Mouse (Mus musculus) layer of hippocampus, postnatal 10 days (tissue): ENCODE data around the gene Lipt2. TPM values are rescaled to one million over a fixed set of nuclear protein-coding genes. Genes with fewer than 3 reads are reported as not detected.

Experiments used
- DNase-seq, 2 experiments: peaks; one replicate each; pipeline ENCODE4 v3.0.0; 2021; ENCODE audit warnings: low spot score in 2 of 2
- total RNA-seq, 2 experiments: library from RNA; stranded (reverse); gene quantifications; 2 replicates each; pipeline ENCODE4 v1.2.3; 2021

The Lipt2 gene
- total RNA-seq, 2 experiments from 2014 or later, result 4.5 to 4.7 TPM

DNA sequence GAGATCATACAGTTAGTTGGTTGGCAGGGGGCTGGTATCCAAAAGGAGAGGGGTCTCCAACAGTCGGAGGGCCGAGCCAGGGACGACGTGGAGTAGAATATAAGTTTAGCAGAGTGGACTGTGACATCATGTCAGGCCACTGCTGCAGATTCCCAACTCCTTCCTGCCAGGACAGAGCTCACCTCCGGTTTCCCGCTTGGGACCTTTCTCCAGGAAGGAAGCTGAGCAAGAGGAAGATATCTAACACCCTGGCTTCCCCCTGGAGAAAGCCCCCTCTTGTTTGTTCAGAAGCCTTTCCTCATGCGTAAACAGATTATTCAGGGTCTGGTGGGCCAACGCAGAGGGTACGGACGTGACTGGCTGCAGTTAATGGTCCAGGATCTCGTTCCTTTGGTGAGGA is 9.6 kb downstream of the Lipt2 start:
- no peak for DNase-seq

DNA sequence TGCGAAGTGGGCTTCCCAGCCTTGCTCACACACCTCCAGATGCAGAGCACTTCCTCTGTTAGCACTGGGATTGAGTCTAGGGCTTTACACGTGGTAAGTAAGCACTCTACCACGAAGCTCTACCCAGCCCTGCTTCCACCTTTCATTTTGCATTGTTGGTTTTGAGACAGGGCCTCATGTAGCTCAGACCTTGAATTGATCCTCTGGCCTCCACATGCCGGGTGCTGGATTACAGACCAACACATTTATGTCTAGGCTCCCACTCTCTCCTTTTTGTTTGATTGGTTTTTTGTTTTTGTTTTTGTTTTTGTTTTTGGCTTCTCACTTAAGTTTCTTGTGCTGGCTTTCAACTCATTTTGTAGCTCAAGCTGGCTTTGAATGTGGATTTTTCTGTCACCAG is 11.7 kb downstream of the Lipt2 start:
- DNase-seq, result no peak

DNA sequence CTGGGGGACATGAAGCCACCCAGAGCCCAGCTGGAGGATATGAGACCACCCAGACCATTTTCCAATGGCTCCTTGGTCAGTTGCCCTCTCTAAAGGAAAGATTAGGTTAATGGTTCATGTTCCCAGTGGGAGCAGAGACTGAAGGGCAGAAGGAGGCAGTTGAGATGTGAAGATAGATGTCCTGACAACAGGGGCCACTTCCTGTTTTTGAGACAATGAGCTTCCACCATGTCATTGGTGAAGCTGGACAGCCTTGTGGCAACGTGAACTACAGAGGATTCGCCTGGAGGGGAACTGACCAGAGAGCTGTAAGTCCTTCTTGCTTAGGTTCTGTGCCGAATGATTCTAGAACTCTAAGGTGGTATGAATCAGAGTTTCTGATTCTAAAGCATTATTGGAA is 17.2 kb downstream of the Lipt2 start, which contains the start of gene Kcne3:
Gene Kcne3, plus strand, starts transcription at position 234 of the 400 bp plus-strand sequence.
- DNase-seq, result no peak

DNA sequence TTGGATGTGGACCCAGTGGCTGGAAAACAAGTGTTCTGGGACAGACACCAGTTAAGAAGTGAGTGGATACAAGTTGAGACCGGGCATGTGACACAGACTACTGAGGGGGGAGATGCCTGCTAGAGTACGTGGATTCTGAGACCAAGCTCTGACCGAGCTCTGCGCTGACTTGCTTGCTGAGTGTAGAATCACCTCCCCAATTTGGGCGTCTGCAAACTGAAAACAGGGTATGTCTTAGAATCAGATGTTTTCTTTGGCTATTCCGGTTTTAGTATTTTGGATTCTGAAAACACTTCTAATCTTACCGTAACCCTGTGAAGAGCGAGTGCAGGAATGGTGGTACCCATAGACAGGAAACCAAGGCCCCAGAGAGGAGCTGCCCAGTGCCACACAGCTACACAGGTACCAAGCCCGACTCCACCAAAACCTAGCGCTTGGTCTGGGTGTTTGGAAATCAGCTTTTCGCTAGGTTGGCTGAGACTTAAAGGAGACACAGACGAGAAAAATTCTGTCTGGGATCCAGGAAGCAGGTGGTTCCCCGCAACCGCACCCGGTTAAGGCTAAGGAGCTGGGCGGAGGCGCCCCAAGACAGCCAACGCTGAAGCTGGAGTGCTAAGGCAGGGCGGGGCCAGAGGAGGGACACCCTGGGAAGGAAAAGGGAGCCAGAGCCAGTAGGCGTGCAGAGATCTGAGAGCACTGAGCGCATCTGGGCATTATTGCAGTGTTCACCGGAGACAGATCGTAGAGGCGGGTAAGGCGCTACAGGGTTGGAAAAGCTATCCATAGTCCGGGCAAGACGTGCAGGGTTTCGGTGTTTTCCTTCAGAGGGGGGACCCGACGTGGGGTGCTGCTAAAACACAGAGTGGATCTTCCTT is 19.2 kb downstream of the Lipt2 start:
- DNase-seq, result peak; percentile 14 to 31

DNA sequence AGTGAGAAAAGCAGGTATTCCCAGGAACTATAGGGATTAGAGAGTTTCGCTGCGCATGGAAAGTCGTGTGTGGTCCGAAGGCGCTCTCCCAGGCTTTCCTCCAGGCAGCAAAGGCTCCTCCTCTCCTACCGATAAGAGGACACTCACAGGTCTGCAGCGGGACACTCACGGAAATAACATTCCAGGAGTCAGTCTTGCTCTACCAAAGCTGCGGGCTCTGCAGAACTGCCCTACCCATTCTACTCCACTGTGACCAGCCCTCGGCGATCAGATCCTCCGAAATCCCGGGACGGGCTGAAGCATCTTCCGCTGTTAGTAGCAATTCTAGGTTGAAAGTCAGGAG is 19.8 kb downstream of the Lipt2 start:
- no peak for DNase-seq

DNA sequence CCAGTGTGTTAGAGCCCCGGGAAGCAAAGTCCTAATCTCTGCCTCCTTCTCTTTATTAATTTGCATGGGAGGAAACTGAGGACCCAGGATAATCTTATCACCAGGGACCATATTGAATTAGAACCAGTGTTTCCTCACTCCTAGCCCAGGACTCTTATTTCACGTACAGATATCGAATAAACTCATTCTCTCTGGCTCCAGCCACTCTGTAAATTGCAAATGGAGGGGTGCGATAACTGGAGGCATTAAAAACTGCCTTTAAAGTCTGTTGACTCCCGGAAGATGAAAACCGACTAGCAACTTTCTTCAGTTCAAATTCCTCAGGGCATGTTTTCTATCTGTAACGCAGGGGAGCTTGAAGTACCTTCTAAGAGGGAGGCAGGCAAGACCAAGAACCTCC is 20.3 kb downstream of the Lipt2 start:
- no peak for DNase-seq

DNA sequence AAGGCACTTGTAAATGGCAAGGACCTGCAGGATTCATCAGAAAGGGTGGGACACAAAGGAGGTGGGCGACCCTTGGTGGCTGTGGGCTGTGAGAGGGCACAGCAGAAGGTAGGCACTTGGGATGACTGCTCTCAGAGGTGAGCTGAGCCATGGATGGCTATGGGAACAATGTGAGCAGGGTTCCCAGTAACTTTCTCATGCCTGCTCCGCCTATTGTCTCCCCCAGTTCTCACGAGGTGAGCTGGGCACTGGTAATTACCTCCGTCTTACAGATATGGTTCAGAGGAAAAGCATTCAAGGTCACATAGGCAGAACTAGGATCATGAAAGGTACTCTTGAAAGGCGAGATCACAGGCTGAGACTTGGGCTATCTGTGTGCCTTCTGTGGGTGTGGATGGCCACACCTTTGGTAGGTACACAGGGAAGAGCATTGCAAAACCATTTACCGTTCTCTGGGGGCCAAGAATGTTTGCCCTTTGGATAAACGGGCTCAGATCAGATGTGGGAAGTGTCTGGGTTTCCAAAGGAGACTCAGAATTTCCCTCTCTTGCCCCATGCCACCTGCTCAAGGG is 20.8 kb downstream of the Lipt2 start:
- no peak for DNase-seq

DNA sequence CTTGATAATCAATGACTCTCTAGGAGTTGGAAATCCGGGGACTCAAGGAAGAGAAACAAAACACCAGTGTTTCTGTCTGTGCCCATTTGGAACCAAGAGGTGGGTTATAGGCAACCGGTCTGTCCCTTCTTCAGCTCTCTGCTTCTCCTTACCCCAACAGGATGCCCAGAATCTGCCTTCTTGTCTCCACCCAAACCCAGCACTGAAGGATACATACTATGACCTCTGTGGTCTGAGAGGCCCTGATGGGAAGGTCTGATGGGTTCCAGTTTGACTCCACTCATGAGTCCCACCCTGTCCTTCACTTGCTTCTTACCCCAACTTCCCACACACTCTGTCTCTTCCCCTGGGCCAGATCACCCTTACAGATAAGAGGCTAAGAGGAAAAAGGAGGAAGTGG is 22.1 kb downstream of the Lipt2 start:
- DNase-seq, result no peak

DNA sequence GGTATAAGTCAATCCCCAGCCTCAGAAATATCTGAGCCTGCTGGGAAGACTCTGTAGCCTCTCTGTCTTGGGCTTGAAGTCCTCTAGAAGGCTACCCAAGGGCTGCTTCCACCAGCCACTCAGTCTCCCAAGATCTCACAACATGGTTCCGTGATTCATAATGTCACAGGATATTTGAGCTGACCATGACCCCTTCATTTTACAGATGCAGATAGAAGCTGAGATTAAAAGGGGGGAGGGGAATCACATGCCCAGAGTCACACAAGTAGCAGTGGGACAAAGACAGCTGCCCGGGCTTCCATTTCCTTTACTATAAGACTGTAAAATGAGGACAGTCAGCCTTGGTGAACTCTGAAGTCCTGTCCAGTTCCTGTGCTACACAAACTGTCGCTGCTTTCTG is 22.5 kb downstream of the Lipt2 start:
- DNase-seq, result no peak

DNA sequence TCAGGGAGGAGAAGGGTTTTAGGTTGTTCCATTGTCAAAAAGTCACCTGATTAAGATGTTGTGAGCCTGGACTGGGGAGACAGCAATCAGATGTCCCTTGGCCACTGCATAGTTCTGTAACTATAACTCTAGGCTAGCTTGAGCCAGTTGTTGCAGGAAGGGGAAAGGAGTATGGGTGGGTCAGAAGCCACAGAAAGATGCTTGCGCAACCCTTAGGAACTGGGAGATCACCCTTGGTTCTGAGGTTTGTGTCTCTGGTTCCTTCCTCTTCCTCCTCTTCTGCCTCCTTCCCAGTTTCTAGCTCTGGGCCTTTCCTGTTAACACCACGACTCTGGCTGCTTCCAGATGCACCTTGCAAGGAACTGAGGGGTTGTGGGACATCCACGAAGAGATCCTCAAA is 23.3 kb downstream of the Lipt2 start:
- no peak for DNase-seq

DNA sequence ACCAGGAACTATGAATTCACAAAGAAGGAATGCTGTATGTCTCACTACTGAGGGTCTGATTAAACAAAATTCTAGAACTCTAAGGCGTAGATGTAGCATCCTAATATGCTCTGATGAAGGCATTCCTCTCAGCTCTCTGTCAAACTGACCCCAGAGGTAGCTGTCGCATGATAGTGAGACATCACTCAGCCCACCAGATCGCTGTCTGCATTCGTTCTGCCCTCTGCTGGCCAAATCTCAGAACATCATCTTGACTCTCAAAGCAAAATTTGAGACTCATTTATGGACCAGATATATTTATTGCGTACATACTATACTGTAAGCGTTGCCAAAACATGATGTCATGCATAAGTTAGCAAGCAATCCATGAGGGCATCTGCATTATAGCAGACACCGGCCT is 28.5 kb downstream of the Lipt2 start:
- DNase-seq, result peak; percentile 62 to 68

DNA sequence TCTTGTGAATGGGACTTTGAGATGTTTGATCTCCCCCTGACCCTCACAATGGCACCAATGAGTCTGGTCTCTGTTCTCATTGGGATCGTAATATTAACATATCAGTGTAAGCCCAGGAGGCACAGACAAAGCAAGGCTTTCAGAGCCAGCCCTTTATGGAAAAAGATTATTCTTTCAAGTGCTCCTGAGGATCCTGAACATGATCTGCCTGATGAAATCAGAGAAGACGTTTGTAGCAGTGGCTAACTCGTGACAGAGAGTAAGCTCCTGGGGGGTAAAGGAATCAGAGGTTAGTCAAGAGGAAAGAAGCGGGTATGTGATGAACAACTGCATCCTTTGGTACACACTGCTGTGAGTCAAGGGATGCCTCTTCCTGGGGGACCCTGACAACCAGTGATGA is 31.1 kb downstream of the Lipt2 start:
- no peak for DNase-seq

DNA sequence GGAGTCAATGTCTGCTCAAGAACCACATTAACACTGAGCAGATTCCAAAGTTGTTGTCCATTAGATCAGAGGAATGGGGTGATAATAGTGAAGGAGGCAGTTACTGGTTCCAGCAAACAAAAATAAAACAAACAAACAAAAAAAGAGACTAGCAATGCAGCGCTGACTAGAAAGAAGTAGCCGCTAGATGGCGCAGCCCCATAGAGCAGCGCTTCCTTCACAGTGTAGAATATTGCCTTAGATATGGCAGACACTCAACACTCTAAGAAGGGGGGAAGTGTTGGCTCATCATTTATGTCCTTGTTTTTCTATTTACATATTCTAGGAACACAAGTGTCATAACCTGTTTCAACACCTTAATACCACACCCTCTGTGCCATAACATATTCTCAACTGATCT is 31.7 kb downstream of the Lipt2 start:
- peak; percentile 69 to 75 for DNase-seq

DNA sequence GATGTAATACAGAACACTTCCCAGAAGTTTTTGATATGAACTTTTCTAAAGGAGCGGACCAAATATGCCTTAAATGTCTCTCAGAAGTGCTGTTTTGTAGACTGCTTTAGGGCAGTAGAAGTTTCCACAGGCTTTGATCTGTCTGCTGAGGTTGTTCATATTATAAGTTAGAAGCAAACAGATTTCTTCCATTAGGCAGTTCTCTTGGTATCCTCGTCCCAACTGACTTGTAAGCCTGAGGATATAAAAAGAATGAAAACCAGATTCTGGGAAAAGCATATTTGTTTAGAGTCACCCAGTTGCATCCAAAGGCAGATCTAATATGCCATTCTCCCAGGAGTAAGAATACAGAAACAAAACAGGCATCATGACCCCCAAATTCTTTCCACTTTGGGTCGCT is 42.1 kb downstream of the Lipt2 start:
- no peak for DNase-seq

DNA sequence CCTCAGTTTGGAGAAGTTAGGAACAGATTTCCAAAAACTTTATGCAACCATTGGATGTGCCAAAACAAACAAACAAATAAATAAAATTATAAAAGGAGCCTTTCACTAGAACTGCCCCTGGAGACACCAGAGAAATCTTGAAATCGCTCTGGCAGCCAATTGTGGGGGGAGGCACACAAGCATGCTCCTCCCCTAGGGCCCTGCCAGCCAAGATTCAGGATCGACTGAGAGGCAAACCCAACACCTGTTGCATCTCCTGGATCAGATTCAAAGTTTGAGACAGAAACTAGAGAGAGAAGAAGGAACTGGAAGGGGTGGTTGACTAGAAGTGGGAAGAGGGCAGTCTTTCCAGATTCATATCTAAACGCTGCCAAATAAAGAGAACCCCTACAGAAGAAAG is 44.5 kb downstream of the Lipt2 start:
- no peak for DNase-seq

DNA sequence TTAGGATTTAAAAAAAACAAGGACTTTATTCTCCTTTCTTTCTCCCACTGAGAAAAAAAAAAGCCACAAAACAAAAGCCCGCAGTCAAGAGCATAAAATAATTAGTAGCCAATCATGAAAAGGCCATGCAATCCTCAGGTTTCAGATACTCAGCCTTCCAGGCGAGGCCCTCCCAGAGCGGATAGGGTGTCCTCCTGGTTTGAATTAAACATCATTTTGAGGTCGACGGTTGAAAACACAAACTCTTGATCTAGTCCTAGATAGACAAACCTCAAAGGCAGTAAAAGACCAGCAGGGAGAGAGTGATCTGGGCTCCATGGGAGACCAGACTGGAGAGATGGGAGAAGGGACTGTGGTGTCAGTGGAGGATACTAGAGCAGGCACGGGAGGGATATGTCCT is 45.8 kb downstream of the Lipt2 start:
- no peak for DNase-seq

DNA sequence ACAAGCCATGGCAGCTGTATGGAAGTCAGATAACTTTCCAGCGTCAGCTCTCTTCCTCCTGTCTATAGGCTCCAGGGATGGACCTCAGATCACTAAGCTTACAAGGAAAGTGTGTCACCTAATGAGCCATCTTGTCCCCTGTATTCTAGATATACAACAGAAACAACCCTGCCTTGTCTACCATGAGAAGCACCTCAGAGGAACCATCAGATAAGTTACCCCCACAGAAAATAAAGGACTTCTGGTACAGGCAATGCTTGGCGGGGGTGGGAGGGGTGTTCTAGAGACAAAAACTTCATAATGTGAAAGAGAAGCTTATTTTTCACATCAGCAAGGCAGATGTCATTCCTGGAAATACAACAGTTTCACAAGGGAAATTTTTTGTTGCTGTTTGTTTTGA is 47.1 kb downstream of the Lipt2 start:
- no peak for DNase-seq

DNA sequence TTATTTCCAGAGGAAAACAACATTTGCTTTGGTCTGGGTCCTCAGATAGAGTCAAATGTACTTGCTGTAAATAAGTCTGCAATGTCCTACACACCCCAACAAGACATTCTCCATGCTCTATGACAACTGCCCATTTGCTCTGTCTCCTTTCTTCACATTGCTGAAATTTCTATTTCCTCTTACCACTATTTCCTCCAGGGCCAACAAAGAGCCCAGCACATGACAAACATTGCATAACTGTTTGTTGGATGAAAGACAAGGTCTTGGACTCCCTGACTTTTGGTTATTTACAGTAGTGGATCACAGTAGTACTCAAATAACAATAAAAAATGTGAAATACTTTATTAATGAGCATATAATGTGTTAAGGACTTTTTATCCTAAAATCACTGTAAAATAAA is 48.8 kb downstream of the Lipt2 start:
- DNase-seq, result no peak

Other genes with a start within 250 kb of the Lipt2 start
- 10 to 100 TPM; 19.6 to 25.6 TPM for gene Rnf169, start 178.8 kb upstream of the Lipt2 start, total RNA-seq
- under 1 TPM; 0.21 to 0.22 TPM for gene Chrdl2, start 153.1 kb upstream of the Lipt2 start, total RNA-seq
- gene Pold3, start 37.7 kb upstream of the Lipt2 start, total RNA-seq, result 10 to 100 TPM; 28.9 to 30.0 TPM
- gene Kcne3, start 17.2 kb downstream of the Lipt2 start, total RNA-seq, result not detected
- 100 to 1,000 TPM; 355 to 388 TPM for gene Pgm2l1, start 68.1 kb downstream of the Lipt2 start, total RNA-seq
- 10 to 100 TPM in 1 of 2 experiments, 1 to 10 TPM in 1; 9.2 to 11.4 TPM for gene P4ha3, start 126.2 kb downstream of the Lipt2 start, total RNA-seq
- 10 to 100 TPM; 15.2 to 18.5 TPM for gene C2cd3, start 213.0 kb downstream of the Lipt2 start, total RNA-seq
- 100 to 1,000 TPM; 120 to 123 TPM for gene Ppme1, start 213.0 kb downstream of the Lipt2 start, total RNA-seq